ENCODE assay signal across 8 mouse cellular contexts in genomic region chr5:97111207-97111910, GRCm38 (mm10). TPM values are rescaled to one million over a fixed set of nuclear protein-coding genes. Genes with fewer than 3 reads are reported as not detected.
DNase-seq lines count a peak whose midpoint lies in the region; ATAC-seq and TF ChIP-seq lines count a peak whose summit lies in the region.

TSS of gene Paqr3 (minus strand) at chr5:97111596.

- ATAC-seq in cerebellum, adult (ENCODE audit: insufficient number of reproducible peaks, low FRiP score, low TSS enrichment) = peak; percentile 97
- peak; percentile 98 for ATAC-seq in forebrain, embryonic 14.5 days
- peak; percentile 98 for ATAC-seq in neural tube, embryonic 15.5 days (ENCODE audit: low FRiP score)

- H3K36me3 ChIP-seq in ES-Bruce4 (ENCODE audit: control insufficient read depth, insufficient read depth, low read length, poor library complexity, severe bottlenecking) = no peaks in the 10 kb centered on the region
- peaks cover 11% of the 10 kb centered on the region for H3K36me3 ChIP-seq in forebrain, embryonic 14.5 days (ENCODE audit: control insufficient read depth, insufficient read depth, low read length)
- H3K36me3 ChIP-seq in neural tube, embryonic 15.5 days = peaks cover 5% of the 10 kb centered on the region; the same call in 1 of the 2 replicates

- no peak for TF ChIP-seq EP300 in ES-Bruce4 (IDR thresholded peaks at IDR 0.05; ENCODE audit: insufficient read depth, low read depth, low read length)

- peak within 1 kb of the TSS; percentile 57 for H3K4me2 ChIP-seq in forebrain, embryonic 14.5 days (ENCODE audit: low read length)
- peak within 1 kb of the TSS; percentile 60 for H3K4me2 ChIP-seq in neural tube, embryonic 15.5 days

- peak; percentile 93 for DNase-seq in forebrain, embryonic 14.5 days (ENCODE audit: low spot score)
- DNase-seq in heart, postnatal 14 days = peak; percentile 97 to 98
- peak; percentile 96 for DNase-seq in layer of hippocampus, adult 11-12 months (ENCODE audit: low spot score)
- DNase-seq in lung, adult 18-20 months = peak; percentile 98 to 99
- DNase-seq in testis, postnatal 14 days (ENCODE audit: low spot score) = peak; percentile 98

- H3K4me1 ChIP-seq in ES-Bruce4 (ENCODE audit: control insufficient read depth, insufficient read depth, low read length) = peaks cover 2% of the 10 kb centered on the region
- peaks cover 16% of the 10 kb centered on the region for H3K4me1 ChIP-seq in forebrain, embryonic 14.5 days (ENCODE audit: control insufficient read depth, insufficient read depth, low read length)
- H3K4me1 ChIP-seq in neural tube, embryonic 15.5 days = peaks cover 31% of the 10 kb centered on the region

- peak within 1 kb of the TSS; percentile 96 for H3K4me3 ChIP-seq in ES-Bruce4 (ENCODE audit: low read depth, low read length)
- H3K4me3 ChIP-seq in forebrain, embryonic 14.5 days (ENCODE audit: low read depth, low read length) = peak within 1 kb of the TSS; percentile 70
- H3K4me3 ChIP-seq in neural tube, embryonic 15.5 days (replicated peaks) = peak within 1 kb of the TSS; percentile 78

- H3K9ac ChIP-seq in ES-Bruce4 (ENCODE audit: low read depth, poor library complexity, severe bottlenecking) = peak within 1 kb of the TSS; percentile 69
- H3K9ac ChIP-seq in forebrain, embryonic 14.5 days (ENCODE audit: low read length) = peak within 1 kb of the TSS; percentile 81
- H3K9ac ChIP-seq in neural tube, embryonic 15.5 days (replicated peaks) = peak within 1 kb of the TSS; percentile 82

- no peak for TF ChIP-seq POLR2A in ES-Bruce4 (IDR thresholded peaks at IDR 0.05; ENCODE audit: insufficient read depth, low read length)

- under 1% methylated on average over 49 of the region's 62 CpGs for WGBS in forebrain, embryonic 14.5 days
- under 1% methylated on average over 61 of the region's 62 CpGs for WGBS in neural tube, embryonic 15.5 days

- H3K9me3 ChIP-seq in ES-Bruce4 (replicated peaks; ENCODE audit: control insufficient read depth, insufficient read depth, low read length, poor library complexity, severe bottlenecking) = no peaks in the 10 kb centered on the region
- no peaks in the 10 kb centered on the region for H3K9me3 ChIP-seq in forebrain, embryonic 14.5 days (replicated peaks; ENCODE audit: control insufficient read depth, low read length)
- no peaks in the 10 kb centered on the region for H3K9me3 ChIP-seq in neural tube, embryonic 15.5 days (replicated peaks)

- no peaks in the 10 kb centered on the region for H3K27me3 ChIP-seq in ES-Bruce4 (ENCODE audit: control insufficient read depth, insufficient read depth, low read length, poor library complexity, severe bottlenecking)
- no peaks in the 10 kb centered on the region for H3K27me3 ChIP-seq in forebrain, embryonic 14.5 days (replicated peaks; ENCODE audit: control insufficient read depth, insufficient read depth, low read length)
- H3K27me3 ChIP-seq in neural tube, embryonic 15.5 days (replicated peaks) = no peaks in the 10 kb centered on the region

- intact Hi-C loops in heart, postnatal 14 days (cut with DNase I) = no loop called here

- no peak within 1 kb of the TSS for H3K27ac ChIP-seq in ES-Bruce4 (ENCODE audit: insufficient read depth, low read length)
- peak within 1 kb of the TSS; percentile 63 for H3K27ac ChIP-seq in forebrain, embryonic 14.5 days (ENCODE audit: low read depth, low read length)
- H3K27ac ChIP-seq in neural tube, embryonic 15.5 days (replicated peaks) = peak within 1 kb of the TSS; percentile 79

- TF ChIP-seq CTCF in ES-Bruce4 (IDR thresholded peaks at IDR 0.05; ENCODE audit: low read depth, low read length) = no peak

RNA-seq across cellular contexts. Expression of gene Paqr3, which starts in this region (rescaled TPM):
- polyA plus RNA-seq in ES-Bruce4 (2011; ENCODE audit: insufficient read depth, insufficient read length, low read depth, missing spikeins) = 12.3 and 13.4 TPM in 2 replicates
- polyA plus RNA-seq in forebrain, embryonic 14.5 days (2014; fragmentation: Nextera tagmentation; extraction: Ambion mirVana) = 17.9 and 21.7 TPM in 2 replicates
- total RNA-seq in heart, postnatal 14 days (2021) = 1 to 10 TPM; 2.3 to 2.4 TPM
- 15.7 and 17.6 TPM in 2 replicates for polyA plus RNA-seq in neural tube, embryonic 15.5 days (2015; fragmentation: Nextera tagmentation; extraction: Ambion mirVana)
